Mouse (Mus musculus) hindbrain, embryonic 11.5 days (tissue): ENCODE data around the gene Rasgef1b. TPM values are rescaled to one million over a fixed set of nuclear protein-coding genes. Genes with fewer than 3 reads are reported as not detected.

ENCODE experiments used
- ATAC-seq: fragments of 200-750 bp; cut with Nextera tagmentation; 2 replicates; pipeline ENCODE4 v1.8.0; 2017; ENCODE audit warnings: mild to moderate bottlenecking, moderate TSS enrichment, moderate library complexity; ENCODE audit not compliant: low FRiP score
- DNase-seq: peaks from one replicate; pipeline ENCODE4 v3.0.0-alpha.2; 2015; ENCODE audit warnings: low spot score
- H3K27ac ChIP-seq: fragments of 300-500 bp; sonication (generic); 2 replicates; pipeline ENCODE4 v1.5.1; 2014; ENCODE audit warnings: mild to moderate bottlenecking, low read depth, low read length
- H3K27me3 ChIP-seq: fragments of 300-500 bp; sonication (generic); 2 replicates; pipeline ENCODE4 v1.6.1; 2014; ENCODE audit warnings: mild to moderate bottlenecking, low read length, moderate library complexity, mixed read lengths; ENCODE audit not compliant: control insufficient read depth, insufficient read depth
- H3K36me3 ChIP-seq: fragments of 300-500 bp; sonication (generic); 2 replicates; pipeline ENCODE4 v1.6.1; 2014; ENCODE audit warnings: mild to moderate bottlenecking, low read length, moderate library complexity, mixed read lengths; ENCODE audit not compliant: control insufficient read depth, insufficient read depth
- H3K4me1 ChIP-seq: fragments of 300-500 bp; sonication (generic); replicated peaks from 2 replicates; pipeline ENCODE4 v1.6.1; 2014; ENCODE audit warnings: low read length, mixed read lengths; ENCODE audit not compliant: control insufficient read depth, insufficient read depth
- H3K4me2 ChIP-seq: fragments of 300-500 bp; sonication (generic); replicated peaks from 2 replicates; pipeline ENCODE4 v1.6.1; 2014; ENCODE audit warnings: mild to moderate bottlenecking, low read depth, low read length
- H3K4me3 ChIP-seq: fragments of 300-500 bp; sonication (generic); 2 replicates; pipeline ENCODE4 v1.5.1; 2014; ENCODE audit warnings: low read depth, low read length
- H3K9ac ChIP-seq: fragments of 300-500 bp; sonication (generic); 2 replicates; pipeline ENCODE4 v1.6.1; 2014; ENCODE audit warnings: low read depth, low read length
- H3K9me3 ChIP-seq: fragments of 300-500 bp; sonication (generic); 2 replicates; pipeline ENCODE4 v1.6.1; 2016; ENCODE audit warnings: low read length; ENCODE audit not compliant: control insufficient read depth
- WGBS: fragments of 180-500 bp; shearing (Covaris S2); extraction: QIAGEN DNeasy Blood & Tissue Kit; methylation state at CpG from one replicate; pipeline ENCODE4 v1.1.7; 2014; 5-methylcytosine and 5-hydroxymethylcytosine counted together
- polyA plus RNA-seq: library from polyadenylated mRNA; unstranded; fragments of >200 nt; fragmentation: Nextera tagmentation; extraction: Ambion mirVana; gene quantifications from 2 replicates; pipeline ENCODE4 v1.2.1, GENCODE M21; 2014

Gene Rasgef1b
- polyA plus RNA-seq: 14.1 and 14.3 TPM in 2 replicates

DNA sequence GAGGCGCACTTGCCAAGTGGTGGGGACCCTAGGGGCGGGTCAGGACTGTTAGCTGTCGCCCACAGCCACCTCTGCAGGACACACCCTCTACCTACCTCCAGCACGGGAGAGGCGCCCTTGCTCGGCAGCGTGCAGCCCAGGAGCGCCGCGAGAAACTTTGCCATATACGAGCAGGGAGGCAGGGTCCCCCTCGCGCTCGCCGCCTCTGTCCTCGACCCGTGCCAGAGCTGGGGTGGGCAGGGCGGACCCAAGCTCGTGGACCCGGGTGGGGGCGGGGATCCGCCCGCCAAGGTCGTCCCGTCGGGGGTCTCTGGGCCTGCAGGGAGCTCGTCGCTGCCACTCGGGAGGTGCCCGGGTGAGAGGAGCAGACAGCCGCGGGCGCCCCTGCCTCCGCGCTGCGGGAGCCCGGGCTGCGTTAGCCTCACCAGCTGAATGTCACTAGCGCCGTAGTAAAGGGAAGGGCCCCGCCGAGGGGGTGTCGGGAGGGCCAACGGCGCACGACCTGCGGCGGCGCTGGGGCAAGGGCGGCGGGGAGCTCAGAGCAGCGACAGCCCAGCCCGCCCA is at the start of gene Rasgef1b:
Gene Rasgef1b (minus strand): TSS at position 417 of the 564 bp plus-strand sequence.
- peaks cover 21% of the 10 kb centered on the region; the same call in 1 of the 2 replicates for H3K27me3 ChIP-seq
- 0% methylated on average over 29 of the region's 53 CpGs for WGBS
- ATAC-seq: peak; percentile 90

GRCm38 (mm10) chr5:99775342-99775741 is 46.5 kb upstream of the Rasgef1b start:
- DNase-seq: no peak
- ATAC-seq: no peak
- 83% methylated on average over 16 of the region's 16 CpGs for WGBS

More for the DNA sequence above, at the start of gene Rasgef1b:
- Histone ChIP-seq H3K4me3 (peak within 1 kb of the TSS; percentile 58), H3K4me2 (peak within 1 kb of the TSS; percentile 100), H3K9me3 (no peaks in the 10 kb centered on the region), H3K27ac (no peak within 1 kb of the TSS; the same call in 1 of the 2 replicates), H3K9ac (peak within 1 kb of the TSS; percentile 57), H3K36me3 (no peaks in the 10 kb centered on the region), H3K4me1 (peaks cover 10% of the 10 kb centered on the region; the same call in 1 of the 2 replicates)
- peak; percentile 92 for DNase-seq

DNA sequence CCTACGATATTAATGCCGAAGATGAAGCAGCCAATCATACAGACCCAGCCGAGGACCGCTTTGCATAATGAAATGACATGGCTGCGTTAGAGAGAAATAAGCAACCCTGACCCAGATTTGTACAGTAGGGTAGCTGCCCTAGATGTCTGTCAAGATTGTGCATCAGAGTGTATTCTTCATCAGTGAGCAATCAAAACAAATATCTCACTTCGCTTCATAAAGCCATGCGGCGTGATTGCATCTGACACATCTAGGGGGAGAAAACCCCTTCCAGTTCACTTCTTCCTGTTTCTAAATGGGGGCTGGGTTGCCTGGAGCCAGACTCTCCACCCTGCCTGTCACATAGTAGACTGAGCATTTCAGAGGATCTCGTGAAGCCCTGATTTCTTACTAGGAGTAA is 44.4 kb upstream of the Rasgef1b start:
- no peak overlapping the region for H3K4me3 ChIP-seq
- DNase-seq (no peak), ATAC-seq (no peak)
- 87% methylated on average over 9 of the region's 9 CpGs for WGBS
- no peaks in the 10 kb centered on the region for H3K4me1 ChIP-seq
- H3K27me3 ChIP-seq: no peaks in the 10 kb centered on the region
- no peak overlapping the region for H3K27ac ChIP-seq
- no peak overlapping the region for H3K9ac ChIP-seq
- H3K9me3 ChIP-seq: no peaks in the 10 kb centered on the region
- no peaks in the 10 kb centered on the region for H3K36me3 ChIP-seq
- no peak overlapping the region for H3K4me2 ChIP-seq

More at GRCm38 (mm10) chr5:99775342-99775741, 46.5 kb upstream of the Rasgef1b start:
- Histone ChIP-seq H3K4me3 (no peak overlapping the region), H3K4me1 (no peaks in the 10 kb centered on the region), H3K36me3 (no peaks in the 10 kb centered on the region), H3K4me2 (no peak overlapping the region), H3K9me3 (no peaks in the 10 kb centered on the region), H3K27me3 (no peaks in the 10 kb centered on the region), H3K9ac (no peak overlapping the region), H3K27ac (no peak overlapping the region)

- Histone ChIP-seq H3K4me3 (no peak overlapping the region), H3K9me3 (no peaks in the 10 kb centered on the region), H3K9ac (no peak overlapping the region), H3K4me1 (no peaks in the 10 kb centered on the region), H3K27me3 (no peaks in the 10 kb centered on the region), H3K4me2 (no peak overlapping the region), H3K27ac (no peak overlapping the region), H3K36me3 (no peaks in the 10 kb centered on the region)
- WGBS: 87% methylated on average over 3 of the region's 3 CpGs
- ATAC-seq (no peak), DNase-seq (no peak)
These were observed 35.4 kb upstream of the Rasgef1b start for GRCm38 (mm10) chr5:99764246-99764645.

GRCm38 (mm10) chr5:99758859-99759258 is 30.0 kb upstream of the Rasgef1b start:
- Histone ChIP-seq H3K9me3 (no peaks in the 10 kb centered on the region), H3K27ac (no peak overlapping the region), H3K4me2 (no peak overlapping the region), H3K4me1 (no peaks in the 10 kb centered on the region), H3K27me3 (no peaks in the 10 kb centered on the region), H3K4me3 (no peak overlapping the region), H3K9ac (no peak overlapping the region), H3K36me3 (no peaks in the 10 kb centered on the region)
- WGBS: 69% methylated on average over 5 of the region's 5 CpGs
- ATAC-seq (no peak), DNase-seq (no peak)

GRCm38 (mm10) chr5:99753843-99754242 is 25.0 kb upstream of the Rasgef1b start:
- Histone ChIP-seq H3K4me1 (no peaks in the 10 kb centered on the region), H3K27me3 (no peaks in the 10 kb centered on the region), H3K4me3 (no peak overlapping the region), H3K4me2 (no peak overlapping the region), H3K9ac (no peak overlapping the region), H3K27ac (no peak overlapping the region), H3K9me3 (no peaks in the 10 kb centered on the region), H3K36me3 (no peaks in the 10 kb centered on the region)
- WGBS: 88% methylated on average over 12 of the region's 12 CpGs
- ATAC-seq: no peak
- no peak for DNase-seq

DNA sequence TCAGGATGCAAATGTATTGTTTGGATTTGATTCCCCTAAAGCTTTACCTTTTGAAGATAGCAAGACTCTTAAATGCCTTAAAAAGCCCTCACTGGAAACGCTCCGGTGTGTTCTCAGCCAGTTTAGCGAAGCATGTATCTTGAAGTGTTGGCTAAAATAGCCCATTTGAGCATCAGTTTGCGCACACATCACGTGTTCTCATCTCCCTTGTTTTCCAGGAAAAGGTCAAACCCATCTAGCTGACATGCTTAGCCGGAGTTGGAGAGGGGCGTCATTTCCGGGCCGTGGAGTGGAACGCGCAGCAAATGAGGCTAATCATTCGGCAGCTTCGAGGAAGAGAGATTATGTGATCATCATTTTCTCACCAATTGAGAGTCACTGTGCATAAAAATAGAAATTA is 24.5 kb upstream of the Rasgef1b start:
- H3K27ac ChIP-seq: no peak overlapping the region
- 74% methylated on average over 13 of the region's 13 CpGs for WGBS
- DNase-seq (no peak), ATAC-seq (no peak)
- no peak overlapping the region for H3K4me3 ChIP-seq
- no peaks in the 10 kb centered on the region for H3K27me3 ChIP-seq
- no peaks in the 10 kb centered on the region for H3K9me3 ChIP-seq
- no peak overlapping the region for H3K9ac ChIP-seq
- H3K36me3 ChIP-seq: no peaks in the 10 kb centered on the region
- no peak overlapping the region for H3K4me2 ChIP-seq
- no peaks in the 10 kb centered on the region for H3K4me1 ChIP-seq

GRCm38 (mm10) chr5:99752670-99753231 is 23.9 kb upstream of the Rasgef1b start:
- 88% methylated on average over 5 of the region's 5 CpGs for WGBS
- no peaks in the 10 kb centered on the region for H3K36me3 ChIP-seq
- ATAC-seq: no peak
- no peak overlapping the region for H3K4me3 ChIP-seq
- DNase-seq: no peak
- no peaks in the 10 kb centered on the region for H3K9me3 ChIP-seq
- H3K27ac ChIP-seq: no peak overlapping the region
- no peaks in the 10 kb centered on the region for H3K27me3 ChIP-seq
- no peak overlapping the region for H3K9ac ChIP-seq
- H3K4me2 ChIP-seq: no peak overlapping the region
- H3K4me1 ChIP-seq: no peaks in the 10 kb centered on the region

GRCm38 (mm10) chr5:99748417-99748816 is 19.6 kb upstream of the Rasgef1b start:
- H3K9me3 ChIP-seq: no peaks in the 10 kb centered on the region
- H3K4me2 ChIP-seq: no peak overlapping the region
- H3K27ac ChIP-seq: no peak overlapping the region
- DNase-seq: no peak
- H3K27me3 ChIP-seq: no peaks in the 10 kb centered on the region
- 75% methylated on average over 10 of the region's 10 CpGs for WGBS
- no peaks in the 10 kb centered on the region for H3K36me3 ChIP-seq
- H3K4me3 ChIP-seq: no peak overlapping the region
- no peak overlapping the region for H3K9ac ChIP-seq
- ATAC-seq: no peak
- H3K4me1 ChIP-seq: no peaks in the 10 kb centered on the region
